In genomic region chr9:44361190-44361917, GRCm38 (mm10) we compare ENCODE assay signal across 8 mouse cellular contexts. TPM values are rescaled to one million over a fixed set of nuclear protein-coding genes. Genes with fewer than 3 reads are reported as not detected.
DNase-seq lines count a peak whose midpoint lies in the region; ATAC-seq lines count a peak whose summit lies in the region.

Gene Vps11 (minus strand): TSS chr9:44361670.

- H3K27ac ChIP-seq in hindbrain, embryonic 11.5 days (ENCODE audit: low read depth, low read length): no peak within 1 kb of the TSS

- H3K36me3 ChIP-seq in hindbrain, embryonic 11.5 days (ENCODE audit: control insufficient read depth, insufficient read depth, low read length): peaks cover 12% of the 10 kb centered on the region

- H3K4me3 ChIP-seq in hindbrain, embryonic 11.5 days (ENCODE audit: low read depth, low read length): peak within 1 kb of the TSS; percentile 74

- H3K4me1 ChIP-seq in hindbrain, embryonic 11.5 days (replicated peaks; ENCODE audit: control insufficient read depth, insufficient read depth, low read length): no peaks in the 10 kb centered on the region

- H3K9ac ChIP-seq in hindbrain, embryonic 11.5 days (ENCODE audit: low read depth, low read length): peak within 1 kb of the TSS; percentile 83

- DNase-seq in Muller cell, postnatal 12 days (ENCODE audit: inconsistent ontology term): peak; percentile 89
- DNase-seq in cerebellum, adult 9-11 months: peak; percentile 94
- DNase-seq in frontal cortex, adult 2 months (ENCODE audit: extremely low spot score in 1 of 2, low spot score in 1 of 2): peak; percentile 87 to 97
- DNase-seq in hindbrain, embryonic 11.5 days (ENCODE audit: low spot score): peak; percentile 97
- DNase-seq in layer of hippocampus, postnatal 10 days (ENCODE audit: low spot score in 2 of 2): peak; percentile 94 to 95
- peak; percentile 97 for DNase-seq in lung, postnatal 10 days
- DNase-seq in ovary, postnatal 36 days (ENCODE audit: low spot score): peak; percentile 93
- DNase-seq in thymus, postnatal 25 days: peak; percentile 95

- peak; percentile 94 for ATAC-seq in hindbrain, embryonic 11.5 days (ENCODE audit: low FRiP score)

- H3K4me2 ChIP-seq in hindbrain, embryonic 11.5 days (replicated peaks; ENCODE audit: low read depth, low read length): peak within 1 kb of the TSS; percentile 49

- H3K27me3 ChIP-seq in hindbrain, embryonic 11.5 days (ENCODE audit: control insufficient read depth, insufficient read depth, low read length): no peaks in the 10 kb centered on the region

- 1% methylated on average over 44 of the region's 44 CpGs for WGBS in hindbrain, embryonic 11.5 days

- H3K9me3 ChIP-seq in hindbrain, embryonic 11.5 days (ENCODE audit: control insufficient read depth, low read length): no peaks in the 10 kb centered on the region

RNA-seq across cellular contexts. Expression of gene Vps11, which starts in this region (rescaled TPM):
- 44.1 and 47.2 TPM in 2 replicates for polyA plus RNA-seq in frontal cortex, adult 2 months (2012; rRNA removed)
- polyA plus RNA-seq in hindbrain, embryonic 11.5 days (2014; fragmentation: Nextera tagmentation; extraction: Ambion mirVana): 23.4 and 31.5 TPM in 2 replicates
- 10 to 100 TPM; 39.6 to 44.2 TPM for total RNA-seq in layer of hippocampus, postnatal 10 days (2021)
